Mouse (Mus musculus): ENCODE data around the gene Igf1r. TPM values are rescaled to one million over a fixed set of nuclear protein-coding genes. Genes with fewer than 3 reads are reported as not detected.

Gene Igf1r
- polyA plus RNA-seq, 1 experiment from 2014 or later, result 13.9 TPM

- Histone ChIP-seq H3K9ac (no peak overlapping the region), H3K36me3 (no peaks in the 10 kb centered on the region), H3K9me3 (replicated peaks) (no peaks in the 10 kb centered on the region), H3K27ac (no peak overlapping the region), H3K4me2 (no peak overlapping the region), H3K4me3 (no peak overlapping the region), H3K27me3 (no peaks in the 10 kb centered on the region), H3K4me1 (replicated peaks) (no peaks in the 10 kb centered on the region)
- no peak for ATAC-seq (replicated peaks; ENCODE audit: insufficient number of reproducible peaks, insufficient read depth, low FRiP score, low read depth)
- WGBS, result 74% methylated on average over 7 of the region's 7 CpGs
Measured at GRCm38 (mm10) chr7:67936801-67937200, 15.8 kb upstream of the Igf1r start.

GRCm38 (mm10) chr7:67943805-67944204 lies 8.8 kb upstream of the Igf1r start:
- Histone ChIP-seq H3K4me2 (no peak overlapping the region), H3K27ac (no peak overlapping the region), H3K9ac (no peak overlapping the region), H3K27me3 (no peaks in the 10 kb centered on the region; the same call in 1 of the 2 replicates), H3K4me3 (no peak overlapping the region), H3K36me3 (no peaks in the 10 kb centered on the region), H3K4me1 (replicated peaks) (no peaks in the 10 kb centered on the region), H3K9me3 (replicated peaks) (no peaks in the 10 kb centered on the region)
- WGBS, result 52% methylated on average over 9 of the region's 9 CpGs
- ATAC-seq (replicated peaks; ENCODE audit: insufficient number of reproducible peaks, insufficient read depth, low FRiP score, low read depth), result no peak

GRCm38 (mm10) chr7:67946901-67947300 lies 5.7 kb upstream of the Igf1r start:
- no peaks in the 10 kb centered on the region for H3K36me3 ChIP-seq
- H3K4me3 ChIP-seq, result no peak overlapping the region
- H3K27ac ChIP-seq, result no peak overlapping the region
- H3K9ac ChIP-seq, result no peak overlapping the region
- 33% methylated on average over 1 of the region's 1 CpGs for WGBS
- H3K4me1 ChIP-seq (replicated peaks), result no peaks in the 10 kb centered on the region
- H3K27me3 ChIP-seq, result no peaks in the 10 kb centered on the region; the same call in 1 of the 2 replicates
- no peak for ATAC-seq (replicated peaks; ENCODE audit: insufficient number of reproducible peaks, insufficient read depth, low FRiP score, low read depth)
- H3K9me3 ChIP-seq (replicated peaks), result no peaks in the 10 kb centered on the region
- H3K4me2 ChIP-seq, result no peak overlapping the region

- H3K27me3 ChIP-seq, result no peaks in the 10 kb centered on the region; the same call in 1 of the 2 replicates
- peak overlapping the region; percentile 100 for H3K27ac ChIP-seq
- H3K4me2 ChIP-seq, result peak overlapping the region; percentile 97
- peak overlapping the region; percentile 99 for H3K9ac ChIP-seq
- peaks cover 12% of the 10 kb centered on the region for H3K4me1 ChIP-seq (replicated peaks)
- H3K9me3 ChIP-seq (replicated peaks), result no peaks in the 10 kb centered on the region
- H3K36me3 ChIP-seq, result no peaks in the 10 kb centered on the region
- no peak for ATAC-seq (replicated peaks; ENCODE audit: insufficient number of reproducible peaks, insufficient read depth, low FRiP score, low read depth)
- under 1% methylated on average over 24 of the region's 24 CpGs for WGBS
- peak overlapping the region; percentile 98 for H3K4me3 ChIP-seq
Measured at GRCm38 (mm10) chr7:67950346-67950814, 2.2 kb upstream of the Igf1r start.

- Histone ChIP-seq H3K27ac (peak overlapping the region; percentile 100), H3K4me2 (peak overlapping the region; percentile 97), H3K9me3 (replicated peaks) (no peaks in the 10 kb centered on the region), H3K9ac (peak overlapping the region; percentile 99), H3K36me3 (no peaks in the 10 kb centered on the region), H3K4me3 (peak overlapping the region; percentile 98), H3K4me1 (replicated peaks) (peaks cover 17% of the 10 kb centered on the region), H3K27me3 (no peaks in the 10 kb centered on the region)
- under 1% methylated on average over 70 of the region's 71 CpGs for WGBS
- ATAC-seq (replicated peaks; ENCODE audit: insufficient number of reproducible peaks, insufficient read depth, low FRiP score, low read depth), result peak; percentile 77
Measured at GRCm38 (mm10) chr7:67950815-67951531, 1.7 kb upstream of the Igf1r start.

GRCm38 (mm10) chr7:67951532-67952035 lies 1.0 kb upstream of the Igf1r start:
- peak overlapping the region; percentile 98 for H3K4me3 ChIP-seq

GRCm38 (mm10) chr7:67952036-67952681 lies 468 bp upstream of the Igf1r start:
- under 1% methylated on average over 82 of the region's 91 CpGs for WGBS
- no peaks in the 10 kb centered on the region for H3K9me3 ChIP-seq (replicated peaks)
- peak overlapping the region; percentile 97 for H3K4me2 ChIP-seq
- peak; percentile 51 for ATAC-seq (replicated peaks; ENCODE audit: insufficient number of reproducible peaks, insufficient read depth, low FRiP score, low read depth)
- peaks cover 27% of the 10 kb centered on the region for H3K4me1 ChIP-seq (replicated peaks)
- peak overlapping the region; percentile 99 for H3K9ac ChIP-seq
- H3K27me3 ChIP-seq, result no peaks in the 10 kb centered on the region
- H3K4me3 ChIP-seq, result peak overlapping the region; percentile 98
- H3K27ac ChIP-seq, result peak overlapping the region; percentile 100
- no peaks in the 10 kb centered on the region for H3K36me3 ChIP-seq

More at GRCm38 (mm10) chr7:67951532-67952035, 1.0 kb upstream of the Igf1r start:
- H3K27me3 ChIP-seq, result no peaks in the 10 kb centered on the region
- peak overlapping the region; percentile 99 for H3K9ac ChIP-seq
- H3K4me1 ChIP-seq (replicated peaks), result peaks cover 22% of the 10 kb centered on the region
- H3K9me3 ChIP-seq (replicated peaks), result no peaks in the 10 kb centered on the region
- ATAC-seq (replicated peaks; ENCODE audit: insufficient number of reproducible peaks, insufficient read depth, low FRiP score, low read depth), result peak; percentile 76
- no peaks in the 10 kb centered on the region for H3K36me3 ChIP-seq
- peak overlapping the region; percentile 100 for H3K27ac ChIP-seq
- WGBS, result under 1% methylated on average over 62 of the region's 73 CpGs
- H3K4me2 ChIP-seq, result peak overlapping the region; percentile 97

- Histone ChIP-seq H3K27me3 (no peaks in the 10 kb centered on the region), H3K4me3 (peak overlapping the region; percentile 98), H3K9me3 (replicated peaks) (no peaks in the 10 kb centered on the region), H3K4me1 (replicated peaks) (peaks cover 43% of the 10 kb centered on the region), H3K9ac (peak overlapping the region; percentile 99), H3K36me3 (no peaks in the 10 kb centered on the region), H3K4me2 (peak overlapping the region; percentile 97), H3K27ac (peak overlapping the region; percentile 100)
- under 1% methylated on average over 23 of the region's 23 CpGs for WGBS
- no peak for ATAC-seq (replicated peaks; ENCODE audit: insufficient number of reproducible peaks, insufficient read depth, low FRiP score, low read depth)
Measured at GRCm38 (mm10) chr7:67953764-67954242, 1.2 kb downstream of the Igf1r start.

GRCm38 (mm10) chr7:67954591-67955185 lies 2.1 kb downstream of the Igf1r start:
- H3K9me3 ChIP-seq (replicated peaks), result no peaks in the 10 kb centered on the region
- peak overlapping the region; percentile 97 for H3K4me2 ChIP-seq
- H3K4me1 ChIP-seq (replicated peaks), result peaks cover 52% of the 10 kb centered on the region
- no peaks in the 10 kb centered on the region for H3K36me3 ChIP-seq
- no peaks in the 10 kb centered on the region for H3K27me3 ChIP-seq
- peak overlapping the region; percentile 99 for H3K9ac ChIP-seq
- 14% methylated on average over 10 of the region's 10 CpGs for WGBS
- peak overlapping the region; percentile 98 for H3K4me3 ChIP-seq
- H3K27ac ChIP-seq, result peak overlapping the region; percentile 100
- ATAC-seq (replicated peaks; ENCODE audit: insufficient number of reproducible peaks, insufficient read depth, low FRiP score, low read depth), result no peak

- Histone ChIP-seq H3K4me3 (peak overlapping the region; percentile 98), H3K9ac (peak overlapping the region; percentile 99), H3K9me3 (replicated peaks) (no peaks in the 10 kb centered on the region), H3K27me3 (no peaks in the 10 kb centered on the region), H3K4me2 (peak overlapping the region; percentile 97), H3K27ac (peak overlapping the region; percentile 100), H3K36me3 (no peaks in the 10 kb centered on the region), H3K4me1 (replicated peaks) (peaks cover 57% of the 10 kb centered on the region)
- no peak for ATAC-seq (replicated peaks; ENCODE audit: insufficient number of reproducible peaks, insufficient read depth, low FRiP score, low read depth)
- WGBS, result 16% methylated on average over 5 of the region's 5 CpGs
Measured at GRCm38 (mm10) chr7:67955276-67955675, 2.6 kb downstream of the Igf1r start.

- WGBS, result 50% methylated on average over 6 of the region's 6 CpGs
- 0 out of 2 replicates have a peak overlapping the region, but pooled peaks have one; percentile 11 for H3K9ac ChIP-seq
- H3K27me3 ChIP-seq, result no peaks in the 10 kb centered on the region
- ATAC-seq (replicated peaks; ENCODE audit: insufficient number of reproducible peaks, insufficient read depth, low FRiP score, low read depth), result no peak
- peaks cover 77% of the 10 kb centered on the region for H3K4me1 ChIP-seq (replicated peaks)
- 0 out of 2 replicates have a peak overlapping the region, but pooled peaks have one; percentile 5 for H3K27ac ChIP-seq
- H3K4me3 ChIP-seq, result no peak overlapping the region
- no peaks in the 10 kb centered on the region for H3K36me3 ChIP-seq
- H3K4me2 ChIP-seq, result peak overlapping the region; percentile 34
- no peaks in the 10 kb centered on the region for H3K9me3 ChIP-seq (replicated peaks)
Measured at GRCm38 (mm10) chr7:67957376-67957775, 4.7 kb downstream of the Igf1r start.
